Mouse (Mus musculus): ENCODE data around the gene Gm5799.
"Not testable (repeated sequence)": the region's sequence is repeated elsewhere in the genome, so short reads cannot be mapped to it uniquely, and the experiment has no call there.

Gm5799 gene

DNA sequence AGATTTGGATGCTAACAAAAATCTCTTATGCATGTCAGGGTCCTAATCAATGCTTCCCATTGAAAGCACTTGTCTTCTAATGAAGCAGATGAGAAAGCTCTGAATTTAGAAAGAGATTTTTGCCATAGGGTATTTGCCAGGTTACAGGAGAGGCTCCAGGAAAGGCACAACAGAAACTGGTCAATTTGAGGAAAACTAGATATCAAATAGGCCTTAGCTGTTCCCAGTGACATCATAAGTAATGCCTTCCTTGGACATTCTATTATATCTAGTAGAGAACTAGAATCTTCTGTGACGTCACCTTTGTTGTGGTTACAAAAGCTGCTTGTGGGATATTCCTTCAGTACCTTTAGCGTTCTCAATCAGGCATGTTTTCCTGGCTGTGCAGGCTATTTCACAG, at the start of gene Gm5799:
Gene Gm5799, plus strand, starts transcription at position 301 of the 400 bp plus-strand sequence.
- in situ Hi-C loops (cut with MseI, MboI) = not testable (repeated sequence)

GRCm38 (mm10) chr14:43531052-43532010, 12.0 kb upstream of the Gm5799 start:
- in situ Hi-C loops (cut with MseI, MboI) = not testable (repeated sequence)

- in situ Hi-C loops (cut with MseI, MboI) = not testable (repeated sequence)
These were observed 11.4 kb upstream of the Gm5799 start for GRCm38 (mm10) chr14:43532011-43532383.

- in situ Hi-C loops (cut with MseI, MboI) = not testable (repeated sequence)
These were observed 11.0 kb upstream of the Gm5799 start for GRCm38 (mm10) chr14:43532387-43532786.

- in situ Hi-C loops (cut with MseI, MboI) = not testable (repeated sequence)
These were observed 5.2 kb upstream of the Gm5799 start for GRCm38 (mm10) chr14:43538144-43538543.

GRCm38 (mm10) chr14:43546281-43546680, 2.9 kb downstream of the Gm5799 start:
- in situ Hi-C loops (cut with MseI, MboI) = not testable (repeated sequence)

DNA sequence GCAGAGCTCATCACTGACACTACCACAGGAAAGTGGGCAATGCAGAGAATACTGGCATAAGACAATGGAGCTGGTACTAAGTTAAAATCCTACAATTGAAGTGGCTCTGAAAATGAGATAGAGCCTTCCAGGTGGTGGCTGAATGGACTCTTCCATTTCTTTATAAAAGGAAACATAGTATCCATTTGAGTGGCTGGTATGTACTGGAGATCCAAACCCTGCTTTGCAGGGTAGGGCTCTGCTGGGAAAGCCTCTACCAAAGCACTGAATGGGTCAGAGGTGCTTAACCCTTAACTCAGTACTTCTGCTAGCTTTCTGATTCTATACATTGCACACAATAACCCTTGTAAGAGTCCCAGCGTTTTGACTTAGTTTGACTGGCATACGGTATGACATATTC, 8.9 kb downstream of the Gm5799 start:
- in situ Hi-C loops (cut with MseI, MboI) = not testable (repeated sequence)

DNA sequence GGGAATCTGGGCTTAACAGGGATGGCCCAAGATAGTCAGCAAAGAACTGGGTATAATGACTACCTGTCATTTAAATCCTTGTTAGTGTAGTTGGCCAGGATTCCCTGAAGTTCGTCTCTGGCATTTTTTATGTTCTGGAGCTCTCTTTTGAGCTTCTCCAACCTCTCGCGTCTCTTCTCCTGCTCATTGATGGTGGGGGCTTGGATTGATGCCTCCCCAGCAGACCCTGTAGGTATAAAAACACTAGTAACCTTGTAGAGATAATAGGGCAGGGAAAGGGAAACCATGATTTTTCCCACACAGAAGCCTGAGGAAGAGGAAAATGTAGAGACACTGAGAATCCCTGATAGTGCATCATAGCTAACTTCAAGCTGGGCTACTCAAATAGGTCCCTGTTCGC, 34.6 kb downstream of the Gm5799 start:
- in situ Hi-C loops (cut with MseI, MboI) = loop anchor here in 1 of 2 experiments (10.0 kb wide), 1 partner anchor 303 kb away; the partner anchor contains the start of gene Gm9732

DNA sequence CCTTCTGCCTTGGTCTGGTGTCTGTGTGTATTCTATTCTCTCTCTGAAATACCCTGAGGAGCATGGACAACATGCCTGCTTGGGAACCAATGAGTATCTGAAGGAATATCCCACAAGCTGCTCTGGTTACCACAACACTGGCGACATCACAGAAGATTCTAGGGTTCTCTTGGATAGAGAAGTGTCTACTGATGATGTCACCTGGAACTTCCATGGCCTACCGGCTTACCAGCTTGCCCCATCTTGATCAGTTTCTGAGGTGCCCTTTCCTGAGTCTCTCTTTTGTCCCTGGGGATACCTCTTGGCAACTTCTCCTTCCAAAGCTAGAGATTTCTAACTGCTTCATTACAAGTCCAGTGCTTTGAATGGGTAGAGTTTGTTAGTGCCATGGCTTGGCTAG, 35.7 kb downstream of the Gm5799 start, which contains the start of gene Gm17654:
Gene Gm17654, minus strand, starts transcription at position 101 of the 400 bp plus-strand sequence.
- in situ Hi-C loops (cut with MseI, MboI) = loop anchor here in 1 of 2 experiments (10.0 kb wide), 1 partner anchor 304 kb away; the partner anchor contains the start of gene Gm9732
